Mouse (Mus musculus) 3T3-L1 (cell line): ENCODE results near the gene Pgam5.

ENCODE experiments used
- DNase-seq: peaks from one replicate; pipeline ENCODE4 v3.0.0-alpha.2; 2015; ENCODE audit warnings: low read depth, low spot score

The Pgam5 gene

DNA sequence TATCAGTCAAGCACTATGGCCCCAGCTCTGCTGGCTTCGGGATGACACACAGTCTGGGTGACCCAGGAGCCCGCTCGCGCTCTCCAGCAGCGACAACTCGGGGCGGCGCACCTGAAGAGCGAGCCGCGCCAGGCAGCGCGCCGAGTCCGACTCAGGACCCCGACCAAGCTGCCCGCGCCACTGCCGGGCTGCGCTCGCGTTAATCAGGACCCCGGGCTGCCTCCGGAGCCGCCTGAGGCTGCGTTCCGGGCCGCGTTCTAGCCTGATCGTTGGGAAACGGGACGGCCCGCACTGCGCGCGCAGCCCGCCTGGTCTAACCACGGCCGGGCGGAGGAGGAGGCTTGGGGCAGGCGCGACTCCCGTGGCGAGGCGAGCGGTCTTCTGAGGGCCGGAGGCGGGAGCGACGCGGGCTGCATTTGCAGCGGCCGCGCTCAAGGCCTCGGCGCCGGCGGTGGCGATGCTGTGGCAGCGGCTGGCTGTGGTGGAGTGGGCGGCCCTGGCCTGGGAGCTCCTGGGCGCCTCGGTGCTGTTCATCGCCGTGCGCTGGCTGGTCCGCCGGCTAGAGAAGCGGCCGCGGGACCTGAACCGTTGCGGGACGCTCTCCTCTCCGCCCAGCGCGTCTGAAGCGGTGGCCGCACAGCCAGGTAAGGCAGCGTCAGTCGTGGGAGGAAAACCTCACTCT, 38.8 kb downstream of the Pgam5 start, which contains the start of gene Ankle2:
Ankle2 (plus strand) TSS at position 225 of the 682 bp plus-strand sequence.
- peak; percentile 88 for DNase-seq

GRCm38 (mm10) chr5:110230401-110230779, 39.3 kb downstream of the Pgam5 start:
- no peak for DNase-seq

- no peak for DNase-seq
Observed at GRCm38 (mm10) chr5:110227336-110227883, 42.3 kb downstream of the Pgam5 start.

GRCm38 (mm10) chr5:110225056-110225455, 44.7 kb downstream of the Pgam5 start:
- DNase-seq: no peak

GRCm38 (mm10) chr5:110222757-110223156, 47.0 kb downstream of the Pgam5 start:
- no peak for DNase-seq

DNA sequence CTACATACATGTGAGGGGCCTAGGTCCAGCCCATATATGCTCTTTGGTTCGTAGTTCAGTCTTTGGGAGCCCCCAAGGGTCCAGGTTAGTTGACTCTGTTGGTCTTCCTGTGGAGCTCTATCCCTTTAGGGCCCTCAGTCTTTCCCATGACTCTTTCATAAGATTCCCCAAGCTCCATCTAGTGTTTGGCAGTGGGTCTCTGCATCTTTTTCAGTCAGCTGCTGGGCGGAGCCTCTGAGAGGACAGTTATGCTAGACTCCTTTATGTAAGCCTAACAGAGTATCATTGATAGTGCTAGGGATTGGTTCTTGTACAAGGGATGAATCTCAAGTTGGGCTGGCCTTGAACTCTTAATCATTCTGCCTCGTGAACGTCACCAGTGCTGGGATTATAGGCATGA, 49.4 kb downstream of the Pgam5 start:
- peak; percentile 49 for DNase-seq

DNA sequence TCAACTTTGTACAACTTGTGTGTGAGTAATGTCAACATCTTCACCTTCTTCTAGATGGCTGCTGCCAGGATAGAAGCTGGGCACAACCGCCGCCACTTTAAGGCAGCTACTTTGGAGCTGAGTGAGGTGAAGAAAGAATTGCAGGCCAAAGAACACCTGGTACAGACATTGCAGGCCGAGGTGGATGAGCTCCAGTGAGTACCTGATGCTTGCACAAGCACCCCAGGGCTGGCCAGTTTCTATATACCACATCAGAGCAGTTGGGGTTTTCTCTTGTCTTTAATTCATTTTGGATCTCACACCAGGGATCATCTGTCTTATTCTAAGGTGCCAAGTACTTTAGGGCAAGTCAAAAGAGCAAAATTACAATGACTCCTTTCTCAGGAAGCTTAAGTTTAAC, 52.9 kb downstream of the Pgam5 start:
- no peak for DNase-seq

DNA sequence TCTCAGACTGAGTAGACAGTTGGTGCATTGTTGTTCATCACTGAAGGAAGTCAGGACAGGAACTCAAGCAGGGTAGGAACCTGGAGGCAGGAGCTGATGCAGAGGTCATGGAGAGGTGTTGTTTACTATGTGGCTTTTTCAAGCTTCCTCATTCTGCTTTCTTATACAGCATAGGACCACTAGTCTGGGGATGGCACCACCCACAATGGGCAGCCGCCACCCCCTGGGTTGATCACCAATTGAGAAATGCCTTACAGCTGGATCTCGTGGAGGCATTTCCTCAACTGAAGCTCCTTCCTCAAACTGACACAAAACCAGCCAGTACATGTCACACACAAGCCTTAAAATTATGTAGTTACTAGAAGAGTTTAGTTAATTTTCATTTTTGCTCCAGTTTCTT, 58.4 kb downstream of the Pgam5 start:
- no peak for DNase-seq
